Mouse (Mus musculus) cerebellum, adult 18-20 months (tissue): ENCODE measurements around the gene Rwdd3.

ENCODE experiments used
- DNase-seq, 2 experiments: peaks; one replicate each; pipeline ENCODE4 v3.0.0; 2021

The Rwdd3 gene

DNA sequence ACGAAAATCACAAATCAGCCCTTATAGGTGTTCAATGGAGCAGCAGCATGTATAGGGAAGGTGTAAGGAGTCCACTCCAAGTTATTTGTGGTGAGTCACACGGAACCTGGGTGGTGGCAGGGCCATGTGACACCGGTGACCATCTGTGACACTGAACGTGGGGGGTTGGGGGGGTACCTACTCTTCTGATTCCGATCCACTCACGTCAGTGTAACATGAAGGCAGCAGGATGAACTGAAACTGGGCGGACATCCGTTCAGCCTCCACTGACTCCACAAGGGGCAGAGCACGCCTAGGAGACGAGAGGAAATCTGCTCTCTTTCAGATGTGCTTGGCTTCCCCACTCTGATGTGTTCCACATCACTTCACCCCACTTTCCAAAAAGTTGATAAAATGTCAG lies 11.9 kb downstream of the Rwdd3 start:
- peak; percentile 56 to 67 for DNase-seq

GRCm38 (mm10) chr3:121158901-121159351 lies 12.6 kb downstream of the Rwdd3 start:
- peak; percentile 48 to 56 for DNase-seq

- peak in 1 of 2 experiments; percentile 21 for DNase-seq
Observed at GRCm38 (mm10) chr3:121157546-121158330, 13.8 kb downstream of the Rwdd3 start.

DNA sequence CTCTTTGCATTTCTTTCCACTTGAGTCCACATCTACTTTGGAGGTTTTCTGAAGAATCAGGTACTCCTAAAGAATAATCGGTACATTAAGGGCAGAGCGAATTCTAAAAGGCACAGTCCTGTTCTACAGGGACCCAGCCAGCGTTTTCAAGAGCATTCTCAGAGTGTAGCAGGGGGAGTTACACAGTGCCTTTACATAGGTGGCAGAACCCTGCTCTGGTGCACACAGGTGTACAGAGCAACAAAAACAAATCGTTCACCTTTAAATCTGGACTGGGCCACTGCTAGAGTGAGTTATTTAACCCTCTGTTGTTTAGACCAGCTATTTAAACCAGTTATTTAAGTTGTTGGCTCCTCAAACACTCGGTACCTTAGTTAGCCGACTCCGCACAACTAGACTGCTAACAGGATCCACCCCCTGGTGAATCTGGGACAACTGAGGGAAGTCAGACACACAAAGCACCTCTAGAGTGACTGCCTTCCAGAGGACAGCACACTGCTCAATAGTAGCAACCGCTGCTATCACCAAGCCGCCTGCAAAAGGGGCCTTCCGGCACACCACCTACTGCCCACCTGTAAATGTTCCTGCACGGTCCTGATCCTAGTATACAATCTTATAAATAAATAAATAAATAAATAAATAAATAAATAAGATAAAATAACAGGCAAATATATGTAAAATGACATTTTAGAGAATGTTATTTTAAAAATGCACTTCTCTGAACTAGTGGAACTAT lies 14.9 kb downstream of the Rwdd3 start:
- DNase-seq, result peak in 1 of 2 experiments; percentile 22

DNA sequence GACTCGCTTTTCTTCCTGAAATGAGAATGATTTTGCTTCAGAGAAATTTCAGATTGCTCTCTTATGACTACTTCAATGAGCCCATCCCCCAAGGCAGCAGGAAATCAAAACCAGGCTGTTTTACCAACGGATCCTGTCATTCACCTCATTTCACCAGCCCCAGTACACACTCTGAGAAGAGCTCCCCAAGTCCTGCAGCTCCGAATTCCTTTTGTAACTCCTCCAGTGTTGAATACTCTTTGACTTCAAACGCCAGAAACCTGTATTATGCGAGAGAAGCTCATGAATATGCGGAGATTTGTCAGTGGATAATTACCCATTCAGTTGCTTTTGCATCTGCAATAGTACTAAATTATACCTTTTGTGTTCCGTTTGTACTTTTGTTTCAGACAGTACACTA lies 15.5 kb downstream of the Rwdd3 start:
- DNase-seq, result no peak

DNA sequence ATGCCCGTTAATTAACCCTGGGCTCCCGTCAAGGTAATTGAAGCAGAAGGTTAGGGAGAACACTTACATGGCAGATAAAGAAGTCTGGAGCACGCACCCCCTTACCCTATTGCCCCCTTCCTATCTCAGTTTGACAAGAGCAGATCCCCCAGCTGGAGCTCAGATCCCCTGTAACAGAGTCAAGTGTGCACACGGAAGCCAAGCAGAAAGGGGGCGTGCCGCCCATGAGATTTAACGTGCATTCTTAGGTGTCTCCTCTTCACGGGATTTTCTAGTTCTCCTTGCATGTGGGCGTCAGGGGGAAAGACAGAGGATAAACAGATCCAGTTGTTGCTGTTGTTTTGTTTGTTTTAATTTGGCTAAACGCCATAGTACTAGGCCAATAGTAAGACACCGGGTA lies 37.6 kb downstream of the Rwdd3 start:
- no peak for DNase-seq

GRCm38 (mm10) chr3:121133039-121133438 lies 38.5 kb downstream of the Rwdd3 start:
- no peak for DNase-seq

GRCm38 (mm10) chr3:121127171-121127570 lies 44.3 kb downstream of the Rwdd3 start:
- no peak for DNase-seq

- DNase-seq, result no peak
Observed at GRCm38 (mm10) chr3:121126476-121126875, 45.0 kb downstream of the Rwdd3 start.

DNA sequence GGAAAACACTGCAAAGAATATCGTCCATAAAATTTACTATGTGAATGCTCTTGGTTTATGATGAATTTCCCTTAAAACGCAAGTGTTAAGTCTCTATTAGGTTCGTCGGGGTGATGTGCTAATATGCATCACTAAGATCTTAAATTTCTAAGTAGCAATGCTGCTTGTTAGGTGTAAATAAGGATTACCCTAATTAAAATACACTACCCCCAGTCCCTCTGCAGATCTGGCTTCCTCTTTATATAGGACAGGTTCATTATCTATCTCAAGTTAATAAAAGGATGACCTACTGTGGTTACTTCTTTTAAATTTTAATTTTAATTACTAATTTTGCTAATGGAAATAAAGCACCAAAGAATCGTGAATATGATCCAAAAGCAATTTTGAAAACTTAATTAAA lies 50.4 kb downstream of the Rwdd3 start:
- DNase-seq, result no peak

- no peak for DNase-seq
Observed at GRCm38 (mm10) chr3:121116590-121116989, 54.9 kb downstream of the Rwdd3 start.

DNA sequence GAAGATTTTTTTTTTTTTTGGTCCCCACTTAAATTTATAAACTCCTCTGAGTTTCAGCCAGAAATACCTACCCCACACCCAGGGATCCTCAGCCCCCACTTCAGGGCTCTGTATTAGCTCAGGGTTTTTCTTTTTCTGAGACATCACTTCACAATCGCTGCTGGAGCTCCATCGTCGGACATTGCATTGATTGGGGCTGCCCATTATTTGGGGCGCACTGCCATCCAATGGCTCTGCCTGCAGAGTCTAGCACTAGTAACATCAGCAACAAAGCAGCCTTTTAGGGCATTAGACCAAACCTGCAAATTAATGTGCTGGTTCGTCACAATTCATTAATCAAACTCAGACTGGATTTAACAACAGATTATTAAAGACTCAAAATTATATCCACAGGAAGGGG lies 55.4 kb downstream of the Rwdd3 start:
- no peak for DNase-seq

- DNase-seq, result no peak
Observed at GRCm38 (mm10) chr3:121111068-121111467, 60.4 kb downstream of the Rwdd3 start.

GRCm38 (mm10) chr3:121110430-121110829 lies 61.1 kb downstream of the Rwdd3 start:
- no peak for DNase-seq

- DNase-seq, result no peak
Observed at GRCm38 (mm10) chr3:121107481-121107880, 64.0 kb downstream of the Rwdd3 start.

DNA sequence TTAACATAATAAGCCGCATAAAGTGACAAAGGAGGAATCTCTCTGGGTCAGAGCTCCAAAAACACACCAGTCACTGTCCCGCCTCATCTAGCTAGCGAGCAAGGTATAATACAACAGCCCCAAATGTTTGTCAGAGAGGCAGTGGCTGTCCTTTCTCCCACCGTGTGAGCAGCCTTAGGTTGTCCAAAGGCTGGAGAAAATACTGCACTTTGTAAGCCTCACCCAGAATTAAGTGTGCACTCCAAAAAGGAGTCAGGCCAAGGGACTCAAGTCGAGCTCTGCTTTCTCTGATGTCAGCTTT lies 66.1 kb downstream of the Rwdd3 start:
- no peak for DNase-seq
